Mouse (Mus musculus) lung, embryonic 15.5 days (tissue): ENCODE data around the gene Gtf2ird1. TPM values are rescaled to one million over a fixed set of nuclear protein-coding genes. Genes with fewer than 3 reads are reported as not detected.

Experiments
- ATAC-seq: fragments of 200-750 bp; cut with Nextera tagmentation; 2 replicates; pipeline ENCODE4 v1.8.0; 2017; ENCODE audit warnings: moderate number of reproducible peaks, borderline replicate concordance; ENCODE audit not compliant: low FRiP score, low TSS enrichment; ENCODE audit errors: extremely low read depth
- H3K27ac ChIP-seq: fragments of 300-500 bp; sonication (generic); 2 replicates; pipeline ENCODE4 v1.5.1; 2015; ENCODE audit warnings: moderate library complexity, mild to moderate bottlenecking, inconsistent platforms
- H3K27me3 ChIP-seq: fragments of 300-500 bp; sonication (generic); 2 replicates; pipeline ENCODE4 v1.6.1; 2015; ENCODE audit warnings: inconsistent platforms
- H3K36me3 ChIP-seq: fragments of 300-500 bp; sonication (generic); 2 replicates; pipeline ENCODE4 v1.6.1; 2015; ENCODE audit warnings: inconsistent platforms
- H3K4me1 ChIP-seq: fragments of 300-500 bp; sonication (generic); 2 replicates; pipeline ENCODE4 v1.6.1; 2015; ENCODE audit warnings: inconsistent platforms
- H3K4me2 ChIP-seq: fragments of 300-500 bp; sonication (generic); 2 replicates; pipeline ENCODE4 v1.6.1; 2015; ENCODE audit warnings: inconsistent platforms, mild to moderate bottlenecking, moderate library complexity
- H3K4me3 ChIP-seq: fragments of 300-500 bp; sonication (generic); 2 replicates; pipeline ENCODE4 v1.5.1; 2015; ENCODE audit warnings: mild to moderate bottlenecking, inconsistent platforms
- H3K9ac ChIP-seq: fragments of 300-500 bp; sonication (generic); 2 replicates; pipeline ENCODE4 v1.6.1; 2015; ENCODE audit warnings: inconsistent platforms
- H3K9me3 ChIP-seq: fragments of 300-500 bp; sonication (generic); 2 replicates; pipeline ENCODE4 v1.6.1; 2016; ENCODE audit warnings: inconsistent platforms
- WGBS: fragments of 180-500 bp; shearing (Covaris S2); methylation state at CpG from one replicate; pipeline ENCODE4 v1.1.7; 2015; 5-methylcytosine and 5-hydroxymethylcytosine counted together
- polyA plus RNA-seq: library from polyadenylated mRNA; unstranded; fragments of >200 nt; fragmentation: Nextera tagmentation; extraction: Ambion mirVana; gene quantifications from 2 replicates; pipeline ENCODE4 v1.2.1, GENCODE M21; 2015

Gtf2ird1 gene
- polyA plus RNA-seq, 1 experiment from 2014 or later = 78.0 TPM

- no peak overlapping the region for H3K27ac ChIP-seq
- H3K9me3 ChIP-seq = no peaks in the 10 kb centered on the region
- H3K4me2 ChIP-seq = no peak overlapping the region
- no peak for ATAC-seq
- H3K4me3 ChIP-seq = no peak overlapping the region
- WGBS = 72% methylated on average over 8 of the region's 8 CpGs
- H3K36me3 ChIP-seq = no peaks in the 10 kb centered on the region
- H3K27me3 ChIP-seq = no peaks in the 10 kb centered on the region
- peaks cover 21% of the 10 kb centered on the region; the same call in 1 of the 2 replicates for H3K4me1 ChIP-seq
- H3K9ac ChIP-seq = no peak overlapping the region
Measured at GRCm38 (mm10) chr5:134470538-134471169, 14.1 kb upstream of the Gtf2ird1 start.

- H3K4me3 ChIP-seq = no peak overlapping the region
- H3K4me2 ChIP-seq = no peak overlapping the region
- no peaks in the 10 kb centered on the region for H3K36me3 ChIP-seq
- no peaks in the 10 kb centered on the region for H3K9me3 ChIP-seq
- H3K9ac ChIP-seq = no peak overlapping the region
- ATAC-seq = no peak
- WGBS = 76% methylated on average over 7 of the region's 7 CpGs
- H3K4me1 ChIP-seq = peaks cover 21% of the 10 kb centered on the region; the same call in 1 of the 2 replicates
- H3K27me3 ChIP-seq = no peaks in the 10 kb centered on the region
- H3K27ac ChIP-seq = no peak overlapping the region
Measured at GRCm38 (mm10) chr5:134469559-134470150, 13.1 kb upstream of the Gtf2ird1 start.

GRCm38 (mm10) chr5:134468158-134468765, 11.7 kb upstream of the Gtf2ird1 start:
- Histone ChIP-seq H3K4me2 (no peak overlapping the region), H3K27ac (no peak overlapping the region), H3K4me1 (peaks cover 21% of the 10 kb centered on the region; the same call in 1 of the 2 replicates), H3K4me3 (no peak overlapping the region), H3K9ac (no peak overlapping the region), H3K27me3 (no peaks in the 10 kb centered on the region), H3K36me3 (no peaks in the 10 kb centered on the region), H3K9me3 (no peaks in the 10 kb centered on the region)
- 59% methylated on average over 10 of the region's 10 CpGs for WGBS
- no peak for ATAC-seq

- Histone ChIP-seq H3K4me2 (no peak overlapping the region), H3K27ac (no peak overlapping the region), H3K4me3 (no peak overlapping the region), H3K9me3 (no peaks in the 10 kb centered on the region), H3K4me1 (peaks cover 21% of the 10 kb centered on the region; the same call in 1 of the 2 replicates), H3K36me3 (no peaks in the 10 kb centered on the region), H3K27me3 (no peaks in the 10 kb centered on the region), H3K9ac (no peak overlapping the region)
- WGBS = 57% methylated on average over 8 of the region's 8 CpGs
- ATAC-seq = peak; percentile 37; the same call in 1 of the 2 replicates
Measured at GRCm38 (mm10) chr5:134467030-134467549, 10.6 kb upstream of the Gtf2ird1 start.

- H3K27ac ChIP-seq = no peak overlapping the region
- no peaks in the 10 kb centered on the region for H3K9me3 ChIP-seq
- H3K4me3 ChIP-seq = no peak overlapping the region
- H3K9ac ChIP-seq = no peak overlapping the region
- no peak overlapping the region for H3K4me2 ChIP-seq
- no peaks in the 10 kb centered on the region for H3K36me3 ChIP-seq
- peaks cover 26% of the 10 kb centered on the region; the same call in 1 of the 2 replicates for H3K4me1 ChIP-seq
- H3K27me3 ChIP-seq = no peaks in the 10 kb centered on the region
- WGBS = 26% methylated on average over 21 of the region's 21 CpGs
- ATAC-seq = no peak
Measured at GRCm38 (mm10) chr5:134466296-134467029, 9.9 kb upstream of the Gtf2ird1 start.

GRCm38 (mm10) chr5:134465197-134465596, 8.7 kb upstream of the Gtf2ird1 start:
- Histone ChIP-seq H3K27ac (no peak overlapping the region), H3K27me3 (no peaks in the 10 kb centered on the region), H3K4me2 (no peak overlapping the region), H3K4me3 (no peak overlapping the region), H3K9ac (no peak overlapping the region), H3K9me3 (no peaks in the 10 kb centered on the region), H3K4me1 (peaks cover 26% of the 10 kb centered on the region; the same call in 1 of the 2 replicates), H3K36me3 (no peaks in the 10 kb centered on the region)
- 67% methylated on average over 1 of the region's 1 CpGs for WGBS
- ATAC-seq = no peak

- H3K4me3 ChIP-seq = no peak overlapping the region
- H3K4me1 ChIP-seq = peaks cover 26% of the 10 kb centered on the region; the same call in 1 of the 2 replicates
- no peaks in the 10 kb centered on the region for H3K36me3 ChIP-seq
- no peaks in the 10 kb centered on the region for H3K27me3 ChIP-seq
- H3K9ac ChIP-seq = no peak overlapping the region
- no peaks in the 10 kb centered on the region for H3K9me3 ChIP-seq
- no peak overlapping the region for H3K4me2 ChIP-seq
- WGBS = 79% methylated on average over 5 of the region's 5 CpGs
- H3K27ac ChIP-seq = no peak overlapping the region
- ATAC-seq = no peak
Measured at GRCm38 (mm10) chr5:134464225-134464624, 7.7 kb upstream of the Gtf2ird1 start.

GRCm38 (mm10) chr5:134462731-134463130, 6.2 kb upstream of the Gtf2ird1 start:
- no peak overlapping the region for H3K4me3 ChIP-seq
- H3K9me3 ChIP-seq = no peaks in the 10 kb centered on the region
- WGBS = 75% methylated on average over 8 of the region's 8 CpGs
- no peak overlapping the region for H3K4me2 ChIP-seq
- no peak overlapping the region for H3K9ac ChIP-seq
- H3K36me3 ChIP-seq = no peaks in the 10 kb centered on the region
- H3K4me1 ChIP-seq = peaks cover 17% of the 10 kb centered on the region; the same call in 1 of the 2 replicates
- no peak for ATAC-seq
- no peaks in the 10 kb centered on the region for H3K27me3 ChIP-seq
- no peak overlapping the region for H3K27ac ChIP-seq

GRCm38 (mm10) chr5:134462316-134462715, 5.8 kb upstream of the Gtf2ird1 start:
- Histone ChIP-seq H3K4me3 (no peak overlapping the region), H3K27me3 (no peaks in the 10 kb centered on the region), H3K9ac (no peak overlapping the region), H3K36me3 (no peaks in the 10 kb centered on the region), H3K4me1 (peaks cover 17% of the 10 kb centered on the region; the same call in 1 of the 2 replicates), H3K27ac (no peak overlapping the region), H3K9me3 (no peaks in the 10 kb centered on the region), H3K4me2 (no peak overlapping the region)
- ATAC-seq = no peak
- 56% methylated on average over 2 of the region's 2 CpGs for WGBS

GRCm38 (mm10) chr5:134460546-134460945, 4.0 kb upstream of the Gtf2ird1 start:
- H3K4me1 ChIP-seq = 0 out of 2 replicates have a peak, but pooled peaks cover 9% of the 10 kb centered on the region
- 95% methylated on average over 4 of the region's 4 CpGs for WGBS
- no peak for ATAC-seq

GRCm38 (mm10) chr5:134459096-134459495, 2.6 kb upstream of the Gtf2ird1 start:
- 83% methylated on average over 7 of the region's 7 CpGs for WGBS
- H3K9ac ChIP-seq = no peak overlapping the region
- H3K4me3 ChIP-seq = no peak overlapping the region
- ATAC-seq = no peak
- H3K4me2 ChIP-seq = no peak overlapping the region
- H3K27ac ChIP-seq = no peak overlapping the region
- peaks cover 23% of the 10 kb centered on the region for H3K4me1 ChIP-seq
- no peaks in the 10 kb centered on the region for H3K27me3 ChIP-seq
- H3K36me3 ChIP-seq = no peaks in the 10 kb centered on the region
- no peaks in the 10 kb centered on the region for H3K9me3 ChIP-seq

More at GRCm38 (mm10) chr5:134460546-134460945, 4.0 kb upstream of the Gtf2ird1 start:
- Histone ChIP-seq H3K9ac (no peak overlapping the region), H3K4me2 (no peak overlapping the region), H3K36me3 (no peaks in the 10 kb centered on the region), H3K27ac (no peak overlapping the region), H3K4me3 (no peak overlapping the region), H3K9me3 (no peaks in the 10 kb centered on the region), H3K27me3 (no peaks in the 10 kb centered on the region)
